Mouse (Mus musculus) embryonic fibroblast, embryonic 13.5 days (primary cell): ENCODE results near the gene Vnn3.

Experiments used
- CTCF ChIP-seq: IDR thresholded peaks from 2 replicates; pipeline ENCODE4 v1.5.1; 2011; ENCODE audit warnings: mild to moderate bottlenecking, control low read depth, low read length, moderate library complexity, borderline replicate concordance; ENCODE audit not compliant: insufficient read depth
- POLR2A ChIP-seq: IDR thresholded peaks from 2 replicates; pipeline ENCODE4 v1.6.1; 2011; ENCODE audit warnings: low read depth, mild to moderate bottlenecking, control low read depth, low read length, moderate library complexity

DNA sequence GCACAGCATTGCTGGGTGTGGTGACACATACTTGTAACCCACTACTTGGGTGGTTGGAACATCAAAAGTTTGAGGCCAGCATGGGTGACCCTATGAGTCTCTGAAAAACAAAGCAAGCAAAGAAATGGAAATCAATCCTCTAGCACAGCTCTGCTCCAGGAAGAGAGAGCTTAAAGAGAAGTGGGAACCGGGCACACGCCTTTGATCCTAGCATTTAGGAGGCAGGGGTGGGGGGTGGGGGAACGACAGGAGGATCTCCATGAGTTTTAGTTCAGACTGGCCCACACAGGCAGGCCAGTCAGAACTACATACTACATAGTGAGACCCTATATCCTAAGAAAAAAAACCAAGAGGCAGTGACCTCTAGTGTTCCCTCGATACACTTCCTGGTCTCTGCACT lies 45.1 kb upstream of the Vnn3 start:
- no peak for TF ChIP-seq CTCF
- no peak for TF ChIP-seq POLR2A
